Mouse (Mus musculus) spleen, adult 12 weeks (tissue): ENCODE data around the gene Ankrd50.

Experiments used
- DNase-seq: peaks from one replicate; pipeline ENCODE4 v3.0.0; 2022; ENCODE audit warnings: low spot score

Gene Ankrd50

DNA sequence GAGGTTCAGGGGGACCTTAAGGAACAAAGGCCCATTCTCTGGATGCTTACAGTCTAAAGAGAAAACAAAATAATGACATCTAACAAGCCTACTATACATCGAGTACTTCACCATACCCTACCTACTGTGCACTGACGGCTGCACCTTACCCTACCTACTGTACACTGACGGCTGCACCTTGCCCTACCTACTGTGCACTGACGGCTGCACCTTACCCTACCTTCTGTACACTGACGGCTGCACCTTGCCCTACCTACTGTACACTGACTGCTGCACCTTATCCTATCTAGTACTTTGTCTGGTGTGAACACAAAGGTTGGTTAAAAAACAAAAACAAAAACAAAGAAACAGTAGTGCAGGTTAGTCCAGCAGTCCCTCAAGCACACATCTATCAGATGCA is 18.5 kb downstream of the Ankrd50 start:
- no peak for DNase-seq

DNA sequence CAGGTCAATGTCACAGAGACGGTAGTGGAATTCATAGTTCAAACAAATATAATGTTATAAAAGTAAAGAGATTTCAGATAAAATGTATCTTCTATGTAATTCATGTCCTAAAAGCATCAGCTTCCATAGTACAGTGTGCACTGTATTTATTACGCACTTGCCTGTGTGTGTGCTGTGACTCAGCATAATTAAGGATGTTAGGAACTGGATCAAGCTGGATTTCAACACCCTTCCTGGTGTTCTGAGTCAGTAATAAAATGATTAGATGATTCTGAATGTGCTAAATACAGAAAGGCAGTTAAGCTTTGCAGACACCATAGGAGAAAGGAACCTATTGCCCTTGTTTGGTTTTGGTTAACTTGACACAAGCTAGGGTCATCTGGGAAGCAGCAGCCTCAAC is 21.5 kb downstream of the Ankrd50 start:
- DNase-seq, result no peak

DNA sequence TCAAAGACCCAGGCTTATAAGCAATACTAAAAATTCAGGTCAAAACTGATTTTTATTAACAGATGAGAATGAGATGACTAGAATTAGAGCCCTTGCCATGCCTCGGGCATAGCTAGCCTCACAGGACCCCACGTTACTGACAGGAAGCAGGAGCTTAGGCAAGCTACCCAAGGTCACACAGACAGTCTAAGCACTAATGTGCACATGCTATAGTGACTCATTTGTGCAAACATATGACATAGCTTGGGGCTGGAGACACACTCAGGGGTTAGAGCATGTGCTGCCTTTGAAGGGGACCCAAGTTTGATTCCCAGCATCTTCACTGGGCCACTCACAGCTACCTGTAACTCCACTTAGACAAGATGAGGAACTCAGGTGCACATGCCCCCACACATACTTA is 22.9 kb downstream of the Ankrd50 start:
- DNase-seq, result no peak

DNA sequence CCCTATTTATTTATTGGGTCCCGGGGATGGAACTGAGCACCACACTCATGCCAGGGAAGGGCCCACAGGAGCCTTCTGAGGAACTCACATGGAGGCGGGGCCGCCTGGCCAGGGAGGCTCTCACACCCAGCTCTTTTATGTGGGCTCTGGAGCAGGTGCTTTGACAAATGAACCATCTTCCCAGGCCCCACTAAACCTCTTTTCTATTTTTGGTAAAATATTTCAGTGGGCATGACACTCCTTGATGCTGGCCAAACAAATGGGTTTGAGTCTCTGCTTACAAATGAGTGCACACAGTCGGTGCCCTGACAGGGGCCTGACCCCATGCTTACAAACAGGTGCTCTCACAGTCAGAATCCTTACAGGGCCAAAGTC is 24.4 kb downstream of the Ankrd50 start:
- DNase-seq, result no peak

DNA sequence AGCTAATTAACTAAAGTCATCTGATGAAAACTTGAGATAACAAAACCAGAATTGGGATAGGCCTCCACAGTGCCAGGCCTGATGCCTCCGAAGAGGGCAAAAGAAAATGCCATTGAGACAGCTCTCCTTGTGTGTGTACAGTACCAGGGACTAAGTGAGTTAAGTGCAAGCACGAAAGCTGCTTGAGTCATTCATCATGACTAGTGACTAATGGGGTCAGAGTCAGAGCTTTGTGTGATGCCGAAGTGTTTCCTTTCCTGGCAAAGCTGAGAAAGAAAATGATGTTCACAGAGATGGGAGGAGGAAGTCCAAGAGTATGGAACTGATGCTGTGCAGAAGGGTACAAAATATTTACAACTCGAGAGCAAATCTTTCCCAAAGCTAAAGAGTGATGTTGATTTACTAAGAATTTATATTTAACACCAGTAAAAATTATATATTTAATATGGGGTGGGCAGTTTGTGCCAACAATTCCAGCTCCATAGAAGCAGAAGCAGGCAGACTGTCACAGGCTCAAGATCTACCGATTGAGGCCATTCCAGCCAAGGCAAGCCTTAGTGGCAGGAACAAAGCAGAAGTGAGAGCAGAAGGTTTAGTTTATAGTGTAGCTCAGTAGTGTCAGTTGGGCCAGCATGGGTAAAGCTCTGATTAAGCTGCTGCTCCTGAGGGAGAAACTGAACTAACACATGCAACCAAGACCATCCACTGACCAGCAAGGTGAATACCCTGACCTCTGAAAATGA is 25.0 kb downstream of the Ankrd50 start:
- no peak for DNase-seq

DNA sequence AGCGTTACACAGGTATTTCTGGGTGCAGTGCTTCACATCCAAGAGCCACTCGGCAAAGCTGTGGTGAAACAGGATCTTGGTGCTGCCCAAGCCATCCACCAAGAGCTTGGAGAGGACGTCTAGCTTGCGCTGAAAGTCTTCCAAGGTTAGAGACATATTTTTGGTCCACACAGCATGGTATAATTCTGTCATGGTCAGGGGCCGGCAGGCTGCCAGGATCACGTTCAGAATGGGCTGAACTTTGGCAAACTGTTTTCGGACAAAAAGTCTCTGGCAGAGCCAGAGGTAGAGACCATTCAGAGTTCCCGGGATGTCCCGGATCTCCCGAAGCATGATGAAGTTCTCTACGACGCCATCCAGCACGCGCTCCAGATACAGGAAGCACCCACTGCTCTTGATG is 27.6 kb downstream of the Ankrd50 start:
- DNase-seq, result no peak

DNA sequence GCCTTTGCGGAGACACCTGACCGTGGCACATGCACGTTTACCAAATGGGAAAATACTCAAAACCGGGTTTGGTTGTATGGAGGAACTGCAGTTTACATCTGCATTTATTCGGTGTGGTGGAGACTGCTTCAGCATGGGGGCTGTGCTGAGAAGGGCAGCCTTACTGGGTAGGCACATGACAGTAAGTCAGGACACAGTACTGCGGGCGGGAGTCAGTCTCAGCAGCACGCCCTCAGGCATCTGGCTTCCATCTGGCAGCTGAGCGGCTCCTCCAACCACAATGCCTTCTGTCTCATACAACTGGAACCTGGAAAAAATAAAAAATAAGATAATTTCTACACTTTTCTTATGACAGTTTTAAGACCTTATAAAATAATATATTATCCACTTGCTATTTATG is 32.4 kb downstream of the Ankrd50 start:
- DNase-seq, result no peak

DNA sequence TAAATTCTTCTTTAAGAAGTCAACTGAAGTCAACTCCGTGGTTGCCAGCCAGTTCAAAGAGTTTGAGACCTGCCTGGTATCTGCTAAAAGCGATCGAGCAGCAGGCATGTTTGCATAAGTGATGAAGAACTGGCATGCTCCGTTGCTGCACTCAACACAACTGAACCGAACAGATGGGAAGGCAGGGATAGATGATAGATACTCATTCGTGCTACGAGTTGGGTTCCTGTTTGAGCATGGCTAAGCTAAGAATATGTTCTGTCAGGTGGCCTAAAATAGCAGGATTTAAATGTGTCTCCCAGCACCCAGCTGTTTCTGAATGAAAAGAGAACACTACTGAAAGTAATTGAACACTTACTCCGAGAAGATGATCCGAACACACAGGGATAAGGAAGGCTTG is 38.1 kb downstream of the Ankrd50 start:
- DNase-seq, result no peak

DNA sequence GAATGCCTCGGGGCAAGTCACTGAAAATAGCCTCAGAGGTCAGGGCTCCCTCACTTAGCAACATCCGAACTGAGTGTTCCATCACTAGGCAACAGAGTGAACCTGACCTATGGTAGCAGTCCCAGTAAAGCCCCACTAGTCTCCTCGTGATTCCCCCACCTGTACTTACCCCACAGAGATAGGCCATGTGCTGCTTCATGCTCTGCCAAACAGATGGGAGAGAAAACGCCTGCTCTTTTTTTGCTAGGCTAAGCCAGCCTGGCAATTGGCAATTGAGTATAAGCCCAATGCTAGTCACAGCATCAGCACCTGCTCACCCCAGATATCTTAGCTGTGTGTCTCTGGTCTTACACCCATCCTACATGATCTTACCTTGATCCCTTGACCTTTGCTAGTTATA is 40.8 kb downstream of the Ankrd50 start:
- no peak for DNase-seq

DNA sequence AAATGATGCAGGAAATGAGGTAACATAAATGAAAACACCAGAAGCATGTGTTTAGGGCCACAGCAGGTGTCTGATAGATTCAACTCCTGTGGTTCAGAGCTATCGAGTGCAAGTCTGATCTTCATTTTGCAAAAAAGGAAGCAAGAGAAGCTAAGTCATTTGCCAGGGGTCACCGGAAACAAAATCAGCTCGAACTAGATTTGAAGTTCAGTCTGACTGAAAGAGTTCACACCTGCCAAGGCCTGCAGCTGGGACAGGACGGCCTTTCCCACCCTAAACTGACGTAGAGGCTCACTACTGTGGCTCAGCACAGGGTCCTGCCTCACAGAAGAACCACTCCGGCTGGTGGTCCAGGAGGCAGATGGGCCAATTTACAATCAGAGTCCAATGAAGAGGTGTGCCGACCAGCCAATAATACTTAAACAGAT is 44.1 kb downstream of the Ankrd50 start:
- no peak for DNase-seq

DNA sequence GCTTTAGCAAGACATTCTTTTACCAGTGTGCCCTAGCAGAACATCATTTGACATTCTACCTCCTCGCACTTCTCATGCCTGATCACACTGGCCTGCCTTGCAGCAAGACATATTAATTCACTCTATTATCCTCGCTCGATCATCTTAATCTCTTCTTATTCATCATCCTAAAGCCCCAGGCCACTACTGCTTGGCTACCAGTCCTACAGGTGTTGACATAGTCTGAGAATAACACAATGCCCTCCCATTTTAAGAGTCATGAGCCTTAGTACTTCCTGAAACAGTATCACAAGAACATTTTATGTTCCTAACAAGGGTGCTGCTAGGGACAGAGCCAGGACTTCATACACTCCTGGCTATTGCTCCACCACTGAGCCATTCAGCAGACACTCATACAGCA is 48.0 kb downstream of the Ankrd50 start:
- no peak for DNase-seq

DNA sequence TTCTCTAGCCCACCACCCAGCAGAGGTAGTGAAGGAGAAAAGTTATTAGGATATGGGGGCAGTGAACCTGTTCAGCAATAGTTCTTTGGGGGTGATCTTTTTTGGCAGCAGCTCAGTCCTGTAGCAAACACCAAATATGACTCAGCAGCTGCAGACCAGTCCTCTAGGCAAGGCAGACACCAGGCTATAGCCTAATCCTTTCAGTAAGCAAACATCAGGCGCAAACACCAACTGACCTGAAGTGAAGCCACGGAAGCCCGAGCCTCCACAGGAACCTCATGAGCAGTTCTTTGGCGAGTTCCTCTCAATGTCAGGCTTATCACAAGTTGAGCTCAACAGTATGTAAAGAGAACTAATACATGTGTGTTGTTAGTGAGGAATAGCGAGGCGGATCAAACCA is 48.8 kb downstream of the Ankrd50 start:
- no peak for DNase-seq

DNA sequence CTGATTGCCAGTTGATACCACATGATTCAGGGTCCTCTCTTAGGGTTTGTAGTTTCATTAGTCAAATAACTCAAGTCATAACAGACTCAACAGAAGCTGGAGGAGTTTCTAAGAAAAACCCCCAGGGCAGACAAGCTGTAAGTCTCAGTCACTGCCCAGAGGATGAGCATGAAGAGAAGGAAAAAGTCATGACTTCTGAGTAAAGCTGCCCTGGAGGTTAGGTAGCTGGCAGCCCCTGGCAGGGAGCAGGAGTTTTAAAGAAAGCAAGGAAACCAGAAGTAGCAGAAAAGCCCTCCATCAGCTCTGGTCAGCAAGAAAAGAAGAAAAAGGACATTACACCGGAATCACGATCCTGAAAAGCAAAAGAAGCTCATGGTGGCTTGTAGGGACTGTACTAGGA is 50.2 kb downstream of the Ankrd50 start:
- DNase-seq, result no peak

DNA sequence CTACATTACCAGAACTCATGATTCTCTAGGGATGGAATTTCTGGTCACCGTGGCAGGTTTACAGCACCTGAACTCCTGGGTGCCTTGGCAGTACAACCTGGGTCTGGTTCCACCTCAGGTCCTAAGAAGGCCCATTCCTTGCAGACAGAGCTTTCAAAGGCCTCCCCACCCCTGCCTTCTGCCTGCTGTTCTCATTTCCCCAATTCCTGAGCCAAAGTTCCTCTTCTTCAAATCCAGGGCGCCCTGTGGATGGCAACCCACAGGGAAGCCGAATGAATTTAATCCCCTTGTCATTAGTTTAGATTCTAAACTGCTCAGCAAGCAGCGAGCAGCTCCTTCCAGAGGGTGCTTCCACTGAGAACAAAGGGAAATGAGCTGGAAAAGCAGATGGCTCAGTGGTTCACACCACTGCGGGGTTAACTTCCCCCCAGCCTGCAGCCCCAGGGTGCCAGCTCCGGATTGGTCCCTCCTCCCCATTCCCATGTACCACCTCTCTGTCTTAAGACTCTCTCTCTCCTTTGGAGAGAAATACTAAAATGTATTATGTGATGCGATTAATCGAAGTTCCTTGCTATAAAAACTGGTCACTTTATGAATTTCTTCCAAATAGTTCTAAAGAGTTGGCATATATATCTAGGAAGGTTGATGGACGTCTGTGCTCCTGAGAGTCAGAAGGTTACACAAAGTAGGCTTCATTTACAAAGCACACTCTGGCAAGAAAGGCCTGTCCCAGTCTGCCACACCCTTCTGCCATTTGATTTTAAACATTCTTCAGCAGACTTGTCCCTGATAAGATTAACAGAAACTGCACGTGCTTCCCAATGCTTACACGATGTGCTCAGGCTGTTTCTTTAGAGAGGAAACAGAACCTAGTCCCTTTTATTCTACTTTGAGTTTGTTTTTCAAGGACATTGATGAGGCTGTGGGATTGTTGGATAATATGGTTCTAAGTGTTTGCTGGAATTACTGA is 50.9 kb downstream of the Ankrd50 start:
- no peak for DNase-seq

DNA sequence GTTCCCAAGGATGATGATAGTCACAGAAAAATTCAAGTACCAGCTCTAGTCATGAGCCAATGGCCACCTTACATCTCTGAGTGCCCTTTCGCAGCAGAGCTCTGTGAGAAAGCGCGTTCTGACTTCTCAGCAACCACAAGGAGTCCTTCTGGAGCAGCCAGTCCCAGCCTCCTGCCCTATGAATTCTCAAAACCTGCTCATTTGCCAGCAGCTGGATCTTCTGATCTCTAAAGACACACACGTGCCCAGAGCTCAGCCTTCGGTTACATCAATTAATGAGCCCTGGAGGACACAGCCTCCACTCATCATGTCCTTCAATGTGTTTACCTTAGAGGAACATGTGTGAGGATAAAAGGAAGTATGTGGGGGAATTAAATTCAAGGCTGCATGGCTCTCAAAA is 53.2 kb downstream of the Ankrd50 start:
- DNase-seq, result no peak

DNA sequence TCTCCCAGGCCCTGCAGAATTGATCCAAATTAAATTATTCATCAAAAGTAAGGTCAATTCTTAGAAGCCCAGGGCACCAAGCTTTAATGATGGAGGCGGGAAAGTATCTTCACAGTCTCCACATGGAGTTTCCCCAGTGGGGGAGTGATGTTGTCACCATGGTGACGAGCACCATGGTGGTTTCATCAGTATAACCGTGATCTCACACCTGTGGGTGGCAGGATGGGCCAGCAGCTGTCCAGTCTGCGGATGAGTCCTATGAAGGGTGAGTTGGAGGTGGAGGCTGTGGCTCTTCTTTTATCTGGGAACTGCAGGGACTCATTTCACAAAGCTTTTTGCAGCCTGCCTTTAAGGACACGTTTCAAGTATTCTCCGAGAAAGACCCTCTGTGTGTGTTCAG is 53.6 kb downstream of the Ankrd50 start:
- DNase-seq, result no peak

DNA sequence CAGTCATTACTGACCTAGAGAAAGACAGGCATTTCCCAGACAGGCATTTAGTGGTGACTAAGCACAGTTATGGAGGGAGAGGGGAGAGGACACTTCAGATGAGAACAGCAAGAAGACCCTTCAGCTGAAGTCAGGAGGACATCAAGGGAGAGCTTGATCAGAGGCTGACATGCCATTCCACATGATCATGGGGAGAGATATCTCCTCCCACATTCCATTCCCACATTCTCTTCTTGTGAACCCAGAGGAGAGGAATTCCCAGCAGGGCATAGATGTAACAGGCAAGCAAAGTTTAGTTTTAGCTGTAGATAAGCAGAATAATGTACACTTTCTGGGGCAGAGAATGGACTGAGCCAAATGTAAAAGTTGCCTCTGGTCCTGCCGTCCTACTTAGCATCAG is 57.4 kb downstream of the Ankrd50 start:
- no peak for DNase-seq

DNA sequence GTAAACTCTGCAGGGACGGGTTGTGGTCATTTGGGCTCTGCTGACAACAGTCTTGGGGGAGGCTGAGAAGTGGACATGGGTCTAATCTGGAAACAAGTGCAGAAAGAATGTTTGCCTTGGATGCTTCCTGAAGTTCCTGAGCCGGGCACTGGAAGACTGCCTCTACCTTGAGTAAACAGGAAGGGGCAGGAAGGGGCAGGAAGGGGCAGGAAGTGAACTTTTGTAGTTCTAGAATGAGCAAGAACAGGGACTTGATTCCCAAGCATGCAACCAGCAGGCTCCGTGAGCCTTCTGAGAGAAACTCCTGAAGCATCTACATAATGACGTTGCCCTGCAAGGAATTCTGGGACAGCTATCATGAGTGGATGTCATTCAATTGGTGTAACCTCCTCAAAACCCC is 60.7 kb downstream of the Ankrd50 start:
- DNase-seq, result no peak

DNA sequence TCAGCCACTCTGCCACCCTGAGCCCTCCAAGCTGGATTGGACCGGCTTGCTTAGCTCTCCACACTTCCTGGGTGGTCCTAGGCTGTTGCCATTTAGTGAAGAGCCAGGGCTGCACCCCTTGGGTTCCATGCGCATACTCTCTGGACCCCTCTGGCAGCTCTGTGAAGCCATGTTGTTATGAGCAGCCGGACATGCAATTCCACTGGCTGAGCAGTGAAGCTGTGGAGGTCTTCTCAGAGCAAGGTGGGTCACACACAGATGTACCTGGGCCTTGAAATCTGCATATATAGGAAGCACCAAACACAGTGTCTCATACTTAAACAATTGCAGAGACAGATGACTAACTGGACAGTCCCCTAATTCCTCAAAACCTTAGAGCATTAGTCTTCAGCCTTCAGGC is 64.7 kb downstream of the Ankrd50 start:
- no peak for DNase-seq

DNA sequence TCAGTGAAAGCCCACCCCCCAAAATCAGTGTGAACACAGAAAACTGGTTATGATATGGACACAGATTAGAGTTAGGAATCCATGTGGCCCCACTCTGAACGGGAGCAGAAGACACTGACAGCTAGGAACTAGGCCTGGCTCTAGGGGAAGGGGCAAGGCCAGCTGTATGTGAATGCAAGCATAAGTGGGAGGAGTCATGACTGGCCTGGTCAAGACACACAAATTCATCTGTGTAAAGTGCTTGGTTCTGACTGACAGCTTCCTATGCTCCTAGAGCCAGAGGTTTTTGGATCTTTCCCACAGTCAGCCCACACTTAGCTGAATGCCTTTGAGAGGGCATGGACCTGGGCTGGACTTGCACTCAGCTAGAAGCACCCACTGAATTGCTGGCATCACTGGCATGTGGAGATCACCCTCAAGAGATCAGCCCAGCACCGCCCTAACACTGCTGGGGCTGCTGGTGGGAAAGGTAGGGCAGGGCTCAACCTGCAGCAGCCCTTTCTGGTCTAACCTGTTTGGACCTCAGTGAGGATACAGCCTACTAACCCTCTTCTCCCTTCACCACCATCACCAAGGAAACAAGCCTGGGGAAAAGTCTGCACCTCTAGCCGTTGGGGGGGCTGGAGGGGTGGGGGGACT is 69.2 kb downstream of the Ankrd50 start:
- DNase-seq, result no peak
